Mouse (Mus musculus): ENCODE measurements around the gene Nmnat3.

DNA sequence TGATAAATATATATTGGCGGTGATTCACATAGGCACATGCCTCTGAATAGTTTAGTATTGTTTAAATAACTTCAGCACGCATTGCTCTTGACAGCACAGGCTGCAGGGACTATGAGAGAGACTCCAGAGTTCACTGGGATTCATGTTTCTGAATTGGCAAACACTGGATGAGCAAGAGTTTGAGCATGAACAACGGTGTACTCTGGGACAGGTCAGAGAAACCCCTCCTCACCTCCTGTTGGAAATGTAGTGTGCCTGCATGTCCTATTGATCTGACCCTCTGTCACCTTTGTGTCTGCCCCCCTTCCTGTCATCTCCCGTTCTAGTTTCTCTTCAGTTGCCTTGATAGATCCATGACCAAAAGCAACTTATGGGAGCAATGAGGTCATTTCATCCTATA lies 128.2 kb downstream of the Nmnat3 start:
- TF ChIP-seq CTCF (IDR thresholded peaks at IDR 0.05; ENCODE audit: low read depth) (no peak), EP300 (optimal IDR thresholded peaks at IDR 0.05) (no peak)

Data from stomach, postnatal 0 days (tissue).